Comparison of ENCODE assay signal across 15 mouse cellular contexts in the genomic region with DNA sequence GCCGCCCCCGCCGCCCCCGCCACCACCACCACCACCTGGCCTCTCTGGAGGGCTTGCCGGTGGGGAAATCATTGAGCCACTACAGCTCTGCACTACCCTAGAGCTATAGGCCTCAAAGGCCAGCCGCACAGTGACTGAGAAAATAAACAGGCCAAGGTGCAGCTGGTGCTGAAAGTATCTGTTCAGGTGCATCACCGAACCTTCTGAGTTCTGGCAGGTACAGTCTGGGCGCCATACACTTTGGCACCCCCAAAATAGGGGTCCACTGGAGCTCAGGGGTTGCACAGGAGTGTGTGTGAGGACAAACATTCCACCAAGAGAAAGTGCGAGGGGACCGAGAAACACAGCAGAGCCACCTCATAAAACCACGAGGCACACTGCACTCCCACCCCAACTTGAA. TPM values are rescaled to one million over a fixed set of nuclear protein-coding genes. Genes with fewer than 3 reads are reported as not detected.
DNase-seq lines count a peak whose midpoint lies in the region; ATAC-seq and TF ChIP-seq lines count a peak whose summit lies in the region.
"Had no signal": no experiment of that assay in that cellular context is flagged by ENCODE, and none has a peak within 500 bp of the region (broad histone marks: within the 10 kb centered on the region; RNA-seq: fewer than 3 reads in every experiment).

No protein-coding gene starts in this region.

- no peak overlapping the region for H3K4me3 ChIP-seq in forebrain, embryonic 15.5 days
- H3K4me3 ChIP-seq in forebrain, embryonic 10.5 days: no peak overlapping the region
- H3K4me3 ChIP-seq in heart, postnatal 0 days (ENCODE audit: low read depth, low read length): no peak overlapping the region
- H3K4me3 ChIP-seq in lung, embryonic 16.5 days (ENCODE audit: low read length): no peak overlapping the region
- no peak overlapping the region for H3K4me3 ChIP-seq in stomach, postnatal 0 days (ENCODE audit: low read depth, low read length)
- H3K4me3 ChIP-seq: liver, embryonic 13.5 days; megakaryocyte, embryonic 14.5 days; neural tube, embryonic 13.5 days had no signal

- no peaks in the 10 kb centered on the region for H3K9me3 ChIP-seq in forebrain, embryonic 15.5 days
- no peaks in the 10 kb centered on the region for H3K9me3 ChIP-seq in forebrain, embryonic 10.5 days
- no peaks in the 10 kb centered on the region for H3K9me3 ChIP-seq in heart, postnatal 0 days (replicated peaks; ENCODE audit: control insufficient read depth, low read length)
- H3K9me3 ChIP-seq in lung, embryonic 16.5 days (ENCODE audit: control insufficient read depth, low read length): no peaks in the 10 kb centered on the region
- no peaks in the 10 kb centered on the region for H3K9me3 ChIP-seq in stomach, postnatal 0 days (ENCODE audit: control insufficient read depth, low read length)
- H3K9me3 ChIP-seq: liver, embryonic 13.5 days; megakaryocyte, embryonic 14.5 days; neural tube, embryonic 13.5 days had no signal

- DNase-seq in forebrain, embryonic 10.5 days (ENCODE audit: extremely low spot score, low spot score): no peak
- no peak for DNase-seq in heart, postnatal 0 days (ENCODE audit: low spot score)
- no peak for DNase-seq in heart, postnatal 36 days
- DNase-seq in lung, postnatal 36 days: no peak
- no peak for DNase-seq in stomach, postnatal 0 days (ENCODE audit: low spot score)
- DNase-seq in ovary, postnatal 10 days (ENCODE audit: low spot score): no peak
- DNase-seq: adrenal gland, adult 8-10 months; cerebellum, adult 8-10 months; liver, embryonic 13.5 days; retina, postnatal 1 day; spleen, adult 18-20 months had no signal

- WGBS in forebrain, embryonic 15.5 days: 75% methylated on average over 11 of the region's 11 CpGs
- 84% methylated on average over 11 of the region's 11 CpGs for WGBS in forebrain, embryonic 10.5 days
- 68% methylated on average over 11 of the region's 11 CpGs for WGBS in heart, postnatal 0 days
- 59% methylated on average over 11 of the region's 11 CpGs for WGBS in lung, embryonic 16.5 days
- WGBS in stomach, postnatal 0 days: 60% methylated on average over 11 of the region's 11 CpGs

- H3K36me3 ChIP-seq in forebrain, embryonic 15.5 days: no peaks in the 10 kb centered on the region
- no peaks in the 10 kb centered on the region for H3K36me3 ChIP-seq in forebrain, embryonic 10.5 days (replicated peaks)
- no peaks in the 10 kb centered on the region for H3K36me3 ChIP-seq in heart, postnatal 0 days (replicated peaks; ENCODE audit: control insufficient read depth, insufficient read depth, low read length)
- no peaks in the 10 kb centered on the region for H3K36me3 ChIP-seq in lung, embryonic 16.5 days (ENCODE audit: control insufficient read depth, insufficient read depth, low read length)
- H3K36me3 ChIP-seq in stomach, postnatal 0 days (ENCODE audit: control insufficient read depth, insufficient read depth, low read length): no peaks in the 10 kb centered on the region
- H3K36me3 ChIP-seq: neural tube, embryonic 13.5 days had no signal

- intact Hi-C loops in heart, postnatal 36 days (cut with DNase I): loop anchor here (2.0 kb wide), 1 partner anchor 34 kb away; no protein-coding TSS in a partner anchor

- H3K9ac ChIP-seq in forebrain, embryonic 15.5 days (replicated peaks): no peak overlapping the region
- peak overlapping the region; percentile 27 for H3K9ac ChIP-seq in heart, postnatal 0 days (replicated peaks; ENCODE audit: low read depth, low read length)
- H3K9ac ChIP-seq in lung, embryonic 16.5 days (ENCODE audit: low read length): no peak overlapping the region; the same call in 1 of the 2 replicates
- peak overlapping the region; percentile 23; the same call in 1 of the 2 replicates for H3K9ac ChIP-seq in stomach, postnatal 0 days (ENCODE audit: low read length)
- H3K9ac ChIP-seq: liver, embryonic 13.5 days; neural tube, embryonic 13.5 days had no signal

- no peaks in the 10 kb centered on the region for H3K27me3 ChIP-seq in forebrain, embryonic 15.5 days
- H3K27me3 ChIP-seq in forebrain, embryonic 10.5 days (ENCODE audit: poor library complexity, severe bottlenecking): no peaks in the 10 kb centered on the region
- H3K27me3 ChIP-seq in heart, postnatal 0 days (ENCODE audit: control insufficient read depth, insufficient read depth, low read length): no peaks in the 10 kb centered on the region
- no peaks in the 10 kb centered on the region for H3K27me3 ChIP-seq in lung, embryonic 16.5 days (ENCODE audit: control insufficient read depth, insufficient read depth, low read depth, low read length)
- H3K27me3 ChIP-seq in stomach, postnatal 0 days (ENCODE audit: control insufficient read depth, insufficient read depth, low read length): no peaks in the 10 kb centered on the region
- H3K27me3 ChIP-seq: liver, embryonic 13.5 days; neural tube, embryonic 13.5 days had no signal

- peak; percentile 40; the same call in 1 of the 2 replicates for ATAC-seq in forebrain, embryonic 15.5 days (replicated peaks)
- no peak for ATAC-seq in heart, postnatal 0 days (ENCODE audit: insufficient read depth, low read depth)
- ATAC-seq in lung, embryonic 16.5 days (ENCODE audit: low read depth): no peak
- ATAC-seq in stomach, postnatal 0 days (ENCODE audit: low FRiP score, low TSS enrichment): no peak

- TF ChIP-seq EP300 in heart, postnatal 0 days (IDR thresholded peaks at IDR 0.05; ENCODE audit: low read depth): no peak
- TF ChIP-seq EP300 in stomach, postnatal 0 days (optimal IDR thresholded peaks at IDR 0.05): no peak

- peaks cover 22% of the 10 kb centered on the region for H3K4me1 ChIP-seq in forebrain, embryonic 15.5 days
- peaks cover 5% of the 10 kb centered on the region for H3K4me1 ChIP-seq in forebrain, embryonic 10.5 days
- H3K4me1 ChIP-seq in heart, postnatal 0 days (ENCODE audit: control insufficient read depth, insufficient read depth): peaks cover 73% of the 10 kb centered on the region
- H3K4me1 ChIP-seq in lung, embryonic 16.5 days (replicated peaks; ENCODE audit: control insufficient read depth, insufficient read depth, low read length): peaks cover 35% of the 10 kb centered on the region
- H3K4me1 ChIP-seq in stomach, postnatal 0 days (replicated peaks; ENCODE audit: control insufficient read depth, insufficient read depth): no peaks in the 10 kb centered on the region

- TF ChIP-seq CTCF in heart, postnatal 0 days (IDR thresholded peaks at IDR 0.05; ENCODE audit: low read depth): no peak
- no peak for TF ChIP-seq CTCF in stomach, postnatal 0 days (IDR thresholded peaks at IDR 0.05; ENCODE audit: low read depth)

- no peak overlapping the region for H3K4me2 ChIP-seq in forebrain, embryonic 15.5 days (replicated peaks)
- peak overlapping the region; percentile 41; the same call in 1 of the 2 replicates for H3K4me2 ChIP-seq in heart, postnatal 0 days (ENCODE audit: low read depth, low read length)
- peak overlapping the region; percentile 28; the same call in 1 of the 2 replicates for H3K4me2 ChIP-seq in lung, embryonic 16.5 days (ENCODE audit: low read depth, low read length)
- H3K4me2 ChIP-seq in stomach, postnatal 0 days (replicated peaks; ENCODE audit: low read depth): no peak overlapping the region
- H3K4me2 ChIP-seq: liver, embryonic 13.5 days; neural tube, embryonic 13.5 days had no signal

- no peak overlapping the region for H3K27ac ChIP-seq in forebrain, embryonic 15.5 days (replicated peaks)
- no peak overlapping the region for H3K27ac ChIP-seq in forebrain, embryonic 10.5 days
- peak overlapping the region; percentile 88 for H3K27ac ChIP-seq in heart, postnatal 0 days (ENCODE audit: low read depth)
- H3K27ac ChIP-seq in lung, embryonic 16.5 days (ENCODE audit: low read length): peak overlapping the region; percentile 93
- H3K27ac ChIP-seq in stomach, postnatal 0 days (replicated peaks): peak overlapping the region; percentile 87
- H3K27ac ChIP-seq: liver, embryonic 13.5 days had no signal

RNA-seq across cellular contexts. Expression of a gene that starts 31.7 kb away (rescaled TPM):
- polyA plus RNA-seq in forebrain, embryonic 15.5 days (2015; fragmentation: Nextera tagmentation; extraction: Ambion mirVana): 12.0 and 13.6 TPM in 2 replicates
- polyA plus RNA-seq in forebrain, embryonic 10.5 days (2016; fragmentation: Nextera tagmentation; extraction: Ambion mirVana): 10.1 and 11.4 TPM in 2 replicates
- 54.0 and 54.9 TPM in 2 replicates for total RNA-seq in heart, postnatal 0 days (2014; rRNA removed; ENCODE audit: low replicate concordance)
- 18.8 and 19.1 TPM in 2 replicates for polyA plus RNA-seq in heart, postnatal 0 days (2015; fragmentation: Nextera tagmentation; extraction: Ambion mirVana)
- total RNA-seq in heart, postnatal 36 days (2021): 10 to 100 TPM; 36.7 to 43.6 TPM
- polyA plus RNA-seq in lung, embryonic 16.5 days (2015; fragmentation: Nextera tagmentation; extraction: Ambion mirVana): 21.5 and 22.4 TPM in 2 replicates
- polyA plus RNA-seq in stomach, postnatal 0 days (2015; fragmentation: Nextera tagmentation; extraction: Ambion mirVana): 7.3 and 8.3 TPM in 2 replicates

Comparison
In these comparisons a context has a peak if more than half of its experiments do, and no peak if none do; other contexts are left out.
1. H3K27ac ChIP-seq: peak in heart, postnatal 0 days (single experiment), lung, embryonic 16.5 days (single experiment) and stomach, postnatal 0 days (single experiment); none in forebrain, embryonic 15.5 days (single experiment) and forebrain, embryonic 10.5 days (single experiment).
2. H3K4me2 ChIP-seq: peak in heart, postnatal 0 days (single experiment) and lung, embryonic 16.5 days (single experiment); none in forebrain, embryonic 15.5 days (single experiment) and stomach, postnatal 0 days (single experiment).
3. H3K9ac ChIP-seq: peak in heart, postnatal 0 days (single experiment) and stomach, postnatal 0 days (single experiment); none in forebrain, embryonic 15.5 days (single experiment) and lung, embryonic 16.5 days (single experiment).